Comparison of ENCODE assay signal across 27 mouse cellular contexts in the genomic region with DNA sequence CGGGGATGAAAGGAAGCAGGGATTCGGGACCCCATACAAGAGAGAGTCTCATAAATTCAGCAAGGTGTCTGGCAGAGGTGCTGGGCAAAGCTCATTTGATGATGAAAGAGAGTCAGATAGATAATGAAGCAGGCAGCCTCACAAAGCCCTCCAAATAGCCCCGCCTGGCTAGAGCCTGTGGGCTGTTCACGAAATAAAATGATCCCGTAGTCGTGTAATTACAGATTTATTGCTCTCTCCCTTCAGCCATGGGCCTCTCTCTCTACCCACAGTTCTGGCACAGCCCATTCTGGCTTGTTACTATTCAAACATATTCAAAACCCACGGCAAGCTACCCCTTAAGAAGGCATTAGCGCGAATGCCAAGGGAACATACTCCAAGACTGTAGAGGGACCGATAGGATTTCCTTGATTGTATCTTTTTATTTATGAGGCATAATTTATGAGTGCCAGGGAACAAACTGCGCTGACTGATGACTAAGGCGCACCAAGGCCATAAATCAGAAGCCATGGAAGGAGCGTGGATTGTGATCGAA.
A peak's percentile ranks its signal among the peaks of the same experiment; 100 is the strongest.
DNase-seq lines count a peak whose midpoint lies in the region; ATAC-seq and TF ChIP-seq lines count a peak whose summit lies in the region.
"Had no signal": no experiment of that assay in that cellular context is flagged by ENCODE, and none has a peak within 500 bp of the region (broad histone marks: within the 10 kb centered on the region; RNA-seq: fewer than 3 reads in every experiment).

No protein-coding gene starts in this region.

- no peak for ATAC-seq in midbrain, embryonic 14.5 days (ENCODE audit: low FRiP score, low TSS enrichment)
- ATAC-seq in midbrain, postnatal 0 days (ENCODE audit: low FRiP score) = no peak
- ATAC-seq in neural tube, embryonic 13.5 days (ENCODE audit: low read depth) = peak; percentile 87
- ATAC-seq in liver, embryonic 12.5 days = no peak
- ATAC-seq: inflammation-experienced regulatory T-cells, adult 6 months had no signal

- TF ChIP-seq CTCF in midbrain, postnatal 0 days (IDR thresholded peaks at IDR 0.05) = no peak
- TF ChIP-seq CTCF in brain, embryonic 14.5 days (IDR thresholded peaks at IDR 0.05; ENCODE audit: borderline replicate concordance, extremely low read depth, insufficient read depth, insufficient read length) = no peak

- H3K4me1 ChIP-seq in midbrain, embryonic 14.5 days (ENCODE audit: control insufficient read depth, insufficient read depth, low read length) = no peaks in the 10 kb centered on the region
- no peaks in the 10 kb centered on the region for H3K4me1 ChIP-seq in midbrain, postnatal 0 days (ENCODE audit: insufficient read depth, low read length)
- peaks cover 12% of the 10 kb centered on the region for H3K4me1 ChIP-seq in neural tube, embryonic 13.5 days (replicated peaks)
- H3K4me1 ChIP-seq in liver, embryonic 12.5 days = no peaks in the 10 kb centered on the region
- H3K4me1 ChIP-seq: forebrain, embryonic 10.5 days; heart, embryonic 15.5 days; midbrain, embryonic 12.5 days had no signal

- H3K9ac ChIP-seq in midbrain, embryonic 14.5 days (replicated peaks; ENCODE audit: low read length) = no peak overlapping the region
- no peak overlapping the region for H3K9ac ChIP-seq in midbrain, postnatal 0 days (replicated peaks; ENCODE audit: low read length, poor library complexity, severe bottlenecking)
- H3K9ac ChIP-seq in neural tube, embryonic 13.5 days = no peak overlapping the region
- H3K9ac ChIP-seq in liver, embryonic 12.5 days = no peak overlapping the region
- H3K9ac ChIP-seq: heart, embryonic 15.5 days; hindbrain, embryonic 14.5 days; limb, embryonic 12.5 days; midbrain, embryonic 12.5 days had no signal

- no peaks in the 10 kb centered on the region for H3K36me3 ChIP-seq in midbrain, embryonic 14.5 days (ENCODE audit: control insufficient read depth, insufficient read depth, low read length)
- no peaks in the 10 kb centered on the region for H3K36me3 ChIP-seq in midbrain, postnatal 0 days (ENCODE audit: insufficient read depth, low read length)
- H3K36me3 ChIP-seq in neural tube, embryonic 13.5 days = no peaks in the 10 kb centered on the region
- no peaks in the 10 kb centered on the region for H3K36me3 ChIP-seq in liver, embryonic 12.5 days
- H3K36me3 ChIP-seq: forebrain, embryonic 10.5 days; heart, embryonic 15.5 days; limb, embryonic 12.5 days; midbrain, embryonic 12.5 days had no signal

- TF ChIP-seq POLR2A in brain, embryonic 14.5 days (IDR thresholded peaks at IDR 0.05; ENCODE audit: borderline replicate concordance, extremely low read depth, insufficient read depth, insufficient read length, poor library complexity, severe bottlenecking) = no peak

- 77% methylated on average over 14 of the region's 14 CpGs for WGBS in midbrain, embryonic 14.5 days
- 66% methylated on average over 14 of the region's 14 CpGs for WGBS in midbrain, postnatal 0 days
- WGBS in neural tube, embryonic 13.5 days = 20% methylated on average over 14 of the region's 14 CpGs
- WGBS in liver, embryonic 12.5 days (ENCODE audit: insufficient replicate concordance) = 84% methylated on average over 14 of the region's 14 CpGs

- no peaks in the 10 kb centered on the region for H3K27me3 ChIP-seq in midbrain, embryonic 14.5 days (ENCODE audit: control insufficient read depth, insufficient read depth, low read length)
- no peaks in the 10 kb centered on the region for H3K27me3 ChIP-seq in midbrain, postnatal 0 days (ENCODE audit: insufficient read depth, low read length)
- no peaks in the 10 kb centered on the region for H3K27me3 ChIP-seq in neural tube, embryonic 13.5 days
- H3K27me3 ChIP-seq in liver, embryonic 12.5 days (replicated peaks) = no peaks in the 10 kb centered on the region
- H3K27me3 ChIP-seq: heart, embryonic 15.5 days; limb, embryonic 12.5 days; midbrain, embryonic 12.5 days had no signal

- no peak overlapping the region for H3K4me2 ChIP-seq in midbrain, embryonic 14.5 days (ENCODE audit: low read length)
- no peak overlapping the region for H3K4me2 ChIP-seq in midbrain, postnatal 0 days (ENCODE audit: low read depth, low read length, poor library complexity, severe bottlenecking)
- H3K4me2 ChIP-seq in neural tube, embryonic 13.5 days = peak overlapping the region; percentile 41
- no peak overlapping the region for H3K4me2 ChIP-seq in liver, embryonic 12.5 days
- H3K4me2 ChIP-seq: heart, embryonic 15.5 days; hindbrain, embryonic 14.5 days; limb, embryonic 12.5 days; liver, embryonic 11.5 days; midbrain, embryonic 12.5 days had no signal

- DNase-seq in adrenal gland, adult 2 months = peak; percentile 21
- no peak for DNase-seq in adrenal gland, postnatal 4 days (ENCODE audit: low spot score in 2 of 2)
- peak; percentile 31 for DNase-seq in midbrain, embryonic 14.5 days
- no peak for DNase-seq in midbrain, postnatal 0 days (ENCODE audit: low spot score)
- peak; percentile 49 for DNase-seq in brain, embryonic 14.5 days (ENCODE audit: low read depth)
- DNase-seq: cerebellum, adult 2 months; gastrocnemius, postnatal 25 days; heart, postnatal 36 days; kidney, adult 8-10 months; kidney, postnatal 25 days; layer of hippocampus, postnatal 36 days; lung, adult 18-20 months; lung, postnatal 10 days; right cerebral cortex, postnatal 14 days; thymus, adult 2 months; thymus, postnatal 4 days had no signal

- no peaks in the 10 kb centered on the region for H3K9me3 ChIP-seq in midbrain, embryonic 14.5 days (ENCODE audit: control insufficient read depth, low read length)
- H3K9me3 ChIP-seq in midbrain, postnatal 0 days (ENCODE audit: low read length) = no peaks in the 10 kb centered on the region
- no peaks in the 10 kb centered on the region for H3K9me3 ChIP-seq in neural tube, embryonic 13.5 days
- H3K9me3 ChIP-seq in liver, embryonic 12.5 days (replicated peaks) = no peaks in the 10 kb centered on the region
- H3K9me3 ChIP-seq: forebrain, embryonic 10.5 days; heart, embryonic 15.5 days; limb, embryonic 12.5 days; midbrain, embryonic 12.5 days had no signal

- no peak overlapping the region for H3K27ac ChIP-seq in midbrain, embryonic 14.5 days (replicated peaks; ENCODE audit: low read depth, low read length)
- H3K27ac ChIP-seq in midbrain, postnatal 0 days (ENCODE audit: low read depth, low read length) = no peak overlapping the region
- no peak overlapping the region for H3K27ac ChIP-seq in neural tube, embryonic 13.5 days (replicated peaks)
- H3K27ac ChIP-seq in liver, embryonic 12.5 days = no peak overlapping the region
- H3K27ac ChIP-seq: forebrain, embryonic 10.5 days; heart, embryonic 15.5 days; hindbrain, embryonic 14.5 days; layer of hippocampus, adult 2 months; limb, embryonic 12.5 days; midbrain, embryonic 12.5 days; stomach, postnatal 0 days had no signal

- H3K4me3 ChIP-seq in midbrain, embryonic 14.5 days (replicated peaks; ENCODE audit: low read depth, low read length) = no peak overlapping the region
- no peak overlapping the region for H3K4me3 ChIP-seq in midbrain, postnatal 0 days (ENCODE audit: low read depth, low read length)
- H3K4me3 ChIP-seq in neural tube, embryonic 13.5 days = no peak overlapping the region
- H3K4me3 ChIP-seq in liver, embryonic 12.5 days = no peak overlapping the region
- H3K4me3 ChIP-seq: forebrain, embryonic 10.5 days; heart, embryonic 15.5 days; layer of hippocampus, adult 2 months; limb, embryonic 12.5 days; midbrain, embryonic 12.5 days had no signal

Comparison
In these comparisons a context has a peak if more than half of its experiments do, and no peak if none do; other contexts are left out.
1. DNase-seq: peak in adrenal gland, adult 2 months (single experiment), midbrain, embryonic 14.5 days (single experiment) and brain, embryonic 14.5 days (single experiment); none in adrenal gland, postnatal 4 days (0 of 2) and midbrain, postnatal 0 days (single experiment).